Mouse (Mus musculus) cerebellum, adult 8-10 months (tissue): ENCODE results near the gene Slc25a27.

ENCODE experiments used
- DNase-seq: peaks from one replicate; pipeline ENCODE4 v3.0.0; 2022

Gene Slc25a27

GRCm38 (mm10) chr17:43645136-43645535, 21.9 kb downstream of the Slc25a27 start:
- DNase-seq: no peak

GRCm38 (mm10) chr17:43644375-43644774, 22.6 kb downstream of the Slc25a27 start:
- DNase-seq: no peak

- no peak for DNase-seq
Measured at GRCm38 (mm10) chr17:43643191-43643590, 23.8 kb downstream of the Slc25a27 start.

GRCm38 (mm10) chr17:43640825-43641224, 26.2 kb downstream of the Slc25a27 start:
- DNase-seq: no peak

GRCm38 (mm10) chr17:43637146-43637545, 29.9 kb downstream of the Slc25a27 start:
- DNase-seq: no peak

- DNase-seq: no peak
Measured at GRCm38 (mm10) chr17:43630427-43630760, 36.6 kb downstream of the Slc25a27 start.

GRCm38 (mm10) chr17:43629496-43630426, 37.3 kb downstream of the Slc25a27 start, which contains the start of gene Tdrd6:
Gene Tdrd6, minus strand, starts transcription at chr17:43630299.
- no peak for DNase-seq

GRCm38 (mm10) chr17:43629026-43629495, 38.0 kb downstream of the Slc25a27 start:
- DNase-seq: no peak

GRCm38 (mm10) chr17:43628246-43628645, 38.8 kb downstream of the Slc25a27 start:
- no peak for DNase-seq

- no peak for DNase-seq
Measured at GRCm38 (mm10) chr17:43622076-43622475, 44.9 kb downstream of the Slc25a27 start.

- DNase-seq: no peak
Measured at GRCm38 (mm10) chr17:43619156-43619555, 47.9 kb downstream of the Slc25a27 start.

GRCm38 (mm10) chr17:43612221-43612620, 54.8 kb downstream of the Slc25a27 start:
- no peak for DNase-seq

GRCm38 (mm10) chr17:43611586-43611985, 55.4 kb downstream of the Slc25a27 start:
- peak; percentile 30 for DNase-seq

- DNase-seq: peak; percentile 30
Measured at GRCm38 (mm10) chr17:43606704-43607103, 60.3 kb downstream of the Slc25a27 start.

- DNase-seq: no peak
Measured at GRCm38 (mm10) chr17:43598706-43599105, 68.3 kb downstream of the Slc25a27 start.

GRCm38 (mm10) chr17:43597742-43598141, 69.3 kb downstream of the Slc25a27 start:
- no peak for DNase-seq

GRCm38 (mm10) chr17:43592296-43593291, 74.4 kb downstream of the Slc25a27 start:
- no peak for DNase-seq
